Mouse (Mus musculus): ENCODE results near the gene Tril. TPM values are rescaled to one million over a fixed set of nuclear protein-coding genes. Genes with fewer than 3 reads are reported as not detected.

The Tril gene
- polyA plus RNA-seq, 1 experiment from 2014 or later = 94.9 TPM

- no peak overlapping the region for H3K27ac ChIP-seq (ENCODE audit: low read depth, low read length)
- ATAC-seq (ENCODE audit: low FRiP score, low TSS enrichment) = no peak
- H3K4me2 ChIP-seq (replicated peaks; ENCODE audit: low read depth, low read length) = no peak overlapping the region
- H3K4me1 ChIP-seq (ENCODE audit: control insufficient read depth, insufficient read depth, low read length) = peaks cover 10% of the 10 kb centered on the region
- no peak overlapping the region for H3K9ac ChIP-seq (ENCODE audit: low read depth, low read length)
- 53% methylated on average over 4 of the region's 4 CpGs for WGBS
- H3K27me3 ChIP-seq (ENCODE audit: control insufficient read depth, insufficient read depth, low read length) = no peaks in the 10 kb centered on the region
- H3K4me3 ChIP-seq (ENCODE audit: low read length) = no peak overlapping the region
- no peaks in the 10 kb centered on the region for H3K9me3 ChIP-seq (ENCODE audit: control insufficient read depth, low read length)
- H3K36me3 ChIP-seq (ENCODE audit: control insufficient read depth, insufficient read depth, low read length) = no peaks in the 10 kb centered on the region; the same call in 1 of the 2 replicates
Measured at GRCm38 (mm10) chr6:53825213-53825612, 4.6 kb upstream of the Tril start.

GRCm38 (mm10) chr6:53821041-53821501 lies 441 bp upstream of the Tril start:
- peak overlapping the region; percentile 85 for H3K4me2 ChIP-seq (replicated peaks; ENCODE audit: low read depth, low read length)
- peak overlapping the region; percentile 98 for H3K27ac ChIP-seq (ENCODE audit: low read depth, low read length)
- peaks cover 2% of the 10 kb centered on the region; the same call in 1 of the 2 replicates for H3K27me3 ChIP-seq (ENCODE audit: control insufficient read depth, insufficient read depth, low read length)
- WGBS = 1% methylated on average over 18 of the region's 18 CpGs
- peaks cover 6% of the 10 kb centered on the region; the same call in 1 of the 2 replicates for H3K36me3 ChIP-seq (ENCODE audit: control insufficient read depth, insufficient read depth, low read length)
- H3K4me3 ChIP-seq (ENCODE audit: low read length) = peak overlapping the region; percentile 72
- H3K9me3 ChIP-seq (ENCODE audit: control insufficient read depth, low read length) = no peaks in the 10 kb centered on the region
- peaks cover 18% of the 10 kb centered on the region for H3K4me1 ChIP-seq (ENCODE audit: control insufficient read depth, insufficient read depth, low read length)
- ATAC-seq (ENCODE audit: low FRiP score, low TSS enrichment) = no peak
- peak overlapping the region; percentile 95 for H3K9ac ChIP-seq (ENCODE audit: low read depth, low read length)

- WGBS = under 1% methylated on average over 54 of the region's 64 CpGs
- Histone ChIP-seq H3K9ac (ENCODE audit: low read depth, low read length) (peak overlapping the region; percentile 95), H3K36me3 (ENCODE audit: control insufficient read depth, insufficient read depth, low read length) (peaks cover 12% of the 10 kb centered on the region; the same call in 1 of the 2 replicates), H3K27me3 (ENCODE audit: control insufficient read depth, insufficient read depth, low read length) (peaks cover 2% of the 10 kb centered on the region; the same call in 1 of the 2 replicates), H3K4me2 (replicated peaks; ENCODE audit: low read depth, low read length) (peak overlapping the region; percentile 85), H3K4me3 (ENCODE audit: low read length) (peak overlapping the region; percentile 72), H3K4me1 (ENCODE audit: control insufficient read depth, insufficient read depth, low read length) (peaks cover 18% of the 10 kb centered on the region), H3K9me3 (ENCODE audit: control insufficient read depth, low read length) (no peaks in the 10 kb centered on the region), H3K27ac (ENCODE audit: low read depth, low read length) (peak overlapping the region; percentile 98)
- ATAC-seq (ENCODE audit: low FRiP score, low TSS enrichment) = no peak
Measured at GRCm38 (mm10) chr6:53819761-53820485, 707 bp downstream of the Tril start.

DNA sequence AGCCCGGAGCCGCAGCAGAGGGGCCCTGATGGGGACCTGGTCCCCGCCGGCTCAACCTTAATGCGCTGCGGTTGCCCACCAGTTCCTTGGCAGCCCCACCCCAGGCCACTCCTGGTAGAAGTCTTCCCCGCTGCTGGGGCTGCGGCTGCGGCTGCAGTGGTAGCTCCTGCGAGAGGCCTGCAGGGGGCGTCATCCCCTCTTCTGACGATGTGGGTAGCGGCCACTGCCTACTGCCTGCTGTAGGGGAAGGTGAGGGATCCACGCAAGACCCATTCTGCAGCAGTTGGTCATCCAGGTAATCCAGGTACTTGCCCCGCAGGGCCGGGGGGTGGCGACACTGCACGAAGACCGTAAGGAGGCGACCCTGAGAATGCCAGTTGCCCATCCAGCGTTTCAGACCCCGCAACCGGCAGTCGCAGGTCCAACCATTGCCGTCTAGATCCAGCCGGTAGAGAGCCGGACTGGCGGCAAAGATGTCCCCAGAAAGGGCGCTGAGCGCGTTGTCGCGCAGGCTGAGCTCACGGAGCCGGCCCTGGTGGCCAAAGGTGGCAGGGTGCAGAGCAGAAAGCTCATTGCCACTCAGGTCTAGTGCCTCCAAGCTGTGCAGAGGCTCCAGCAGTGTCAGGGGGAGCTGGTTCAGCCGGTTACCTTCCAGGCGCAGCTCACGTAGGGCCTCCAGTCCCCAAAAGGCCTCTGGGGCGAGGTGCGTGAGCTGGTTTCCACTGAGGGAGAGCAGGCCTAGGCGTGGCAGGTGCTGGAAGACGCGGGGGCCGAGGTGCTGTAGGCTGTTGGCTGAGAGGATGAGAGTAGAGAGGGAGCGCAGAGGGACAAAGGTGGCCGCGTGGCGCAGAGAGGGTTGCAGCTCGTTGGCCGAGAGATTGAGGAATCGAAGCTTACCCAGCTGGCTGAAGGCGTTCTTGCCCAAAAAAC lies 1.6 kb downstream of the Tril start:
- H3K4me2 ChIP-seq (replicated peaks; ENCODE audit: low read depth, low read length) = peak overlapping the region; percentile 85
- H3K36me3 ChIP-seq (ENCODE audit: control insufficient read depth, insufficient read depth, low read length) = peaks cover 12% of the 10 kb centered on the region; the same call in 1 of the 2 replicates
- peak overlapping the region; percentile 95 for H3K9ac ChIP-seq (ENCODE audit: low read depth, low read length)
- H3K27me3 ChIP-seq (ENCODE audit: control insufficient read depth, insufficient read depth, low read length) = peaks cover 2% of the 10 kb centered on the region; the same call in 1 of the 2 replicates
- WGBS = 1% methylated on average over 52 of the region's 52 CpGs
- no peaks in the 10 kb centered on the region for H3K9me3 ChIP-seq (ENCODE audit: control insufficient read depth, low read length)
- peaks cover 18% of the 10 kb centered on the region for H3K4me1 ChIP-seq (ENCODE audit: control insufficient read depth, insufficient read depth, low read length)
- peak overlapping the region; percentile 98 for H3K27ac ChIP-seq (ENCODE audit: low read depth, low read length)
- peak overlapping the region; percentile 72 for H3K4me3 ChIP-seq (ENCODE audit: low read length)
- peak; percentile 59 for ATAC-seq (ENCODE audit: low FRiP score, low TSS enrichment)

DNA sequence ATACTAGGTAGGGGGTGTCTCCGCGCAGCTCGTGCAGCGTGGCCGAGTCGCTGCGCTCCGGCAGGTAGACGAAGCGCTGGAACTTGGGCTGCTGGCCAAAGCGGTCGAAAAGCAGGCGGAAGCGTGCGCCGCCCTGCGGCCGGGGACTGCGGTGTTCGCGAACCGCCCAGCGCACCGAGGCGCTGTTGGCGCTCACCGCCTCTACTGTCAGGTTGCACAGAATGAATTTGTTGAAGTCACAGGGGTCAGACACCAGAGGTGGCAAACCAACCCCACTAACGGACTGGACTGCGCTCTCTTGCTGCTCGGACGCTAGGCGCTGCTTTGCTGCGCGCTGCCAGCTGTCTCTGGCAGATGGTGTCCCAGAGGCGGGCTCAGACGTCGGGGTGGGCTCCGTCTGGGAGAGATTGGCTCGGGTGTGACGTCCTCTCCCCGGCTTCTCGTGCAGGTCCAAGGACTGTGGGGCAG lies 2.3 kb downstream of the Tril start:
- H3K9me3 ChIP-seq (ENCODE audit: control insufficient read depth, low read length) = no peaks in the 10 kb centered on the region
- WGBS = under 1% methylated on average over 42 of the region's 42 CpGs

GRCm38 (mm10) chr6:53817763-53818174 lies 2.9 kb downstream of the Tril start:
- peaks cover 12% of the 10 kb centered on the region; the same call in 1 of the 2 replicates for H3K36me3 ChIP-seq (ENCODE audit: control insufficient read depth, insufficient read depth, low read length)
- WGBS = 9% methylated on average over 33 of the region's 33 CpGs
- no peak for ATAC-seq (ENCODE audit: low FRiP score, low TSS enrichment)
- peaks cover 18% of the 10 kb centered on the region for H3K4me1 ChIP-seq (ENCODE audit: control insufficient read depth, insufficient read depth, low read length)
- H3K4me2 ChIP-seq (replicated peaks; ENCODE audit: low read depth, low read length) = peak overlapping the region; percentile 85
- H3K27me3 ChIP-seq (ENCODE audit: control insufficient read depth, insufficient read depth, low read length) = peaks cover 2% of the 10 kb centered on the region; the same call in 1 of the 2 replicates
- peak overlapping the region; percentile 14; the same call in 1 of the 2 replicates for H3K27ac ChIP-seq (ENCODE audit: low read depth, low read length)
- peak overlapping the region; percentile 72 for H3K4me3 ChIP-seq (ENCODE audit: low read length)
- peak overlapping the region; percentile 95 for H3K9ac ChIP-seq (ENCODE audit: low read depth, low read length)
- no peaks in the 10 kb centered on the region for H3K9me3 ChIP-seq (ENCODE audit: control insufficient read depth, low read length)

More for the DNA sequence above, 2.3 kb downstream of the Tril start:
- ATAC-seq (ENCODE audit: low FRiP score, low TSS enrichment) = peak; percentile 14
- H3K9ac ChIP-seq (ENCODE audit: low read depth, low read length) = peak overlapping the region; percentile 95
- peak overlapping the region; percentile 98; the same call in 1 of the 2 replicates for H3K27ac ChIP-seq (ENCODE audit: low read depth, low read length)
- H3K27me3 ChIP-seq (ENCODE audit: control insufficient read depth, insufficient read depth, low read length) = peaks cover 2% of the 10 kb centered on the region; the same call in 1 of the 2 replicates
- H3K4me3 ChIP-seq (ENCODE audit: low read length) = peak overlapping the region; percentile 72
- H3K4me2 ChIP-seq (replicated peaks; ENCODE audit: low read depth, low read length) = peak overlapping the region; percentile 85
- H3K4me1 ChIP-seq (ENCODE audit: control insufficient read depth, insufficient read depth, low read length) = peaks cover 18% of the 10 kb centered on the region
- H3K36me3 ChIP-seq (ENCODE audit: control insufficient read depth, insufficient read depth, low read length) = peaks cover 12% of the 10 kb centered on the region; the same call in 1 of the 2 replicates

DNA sequence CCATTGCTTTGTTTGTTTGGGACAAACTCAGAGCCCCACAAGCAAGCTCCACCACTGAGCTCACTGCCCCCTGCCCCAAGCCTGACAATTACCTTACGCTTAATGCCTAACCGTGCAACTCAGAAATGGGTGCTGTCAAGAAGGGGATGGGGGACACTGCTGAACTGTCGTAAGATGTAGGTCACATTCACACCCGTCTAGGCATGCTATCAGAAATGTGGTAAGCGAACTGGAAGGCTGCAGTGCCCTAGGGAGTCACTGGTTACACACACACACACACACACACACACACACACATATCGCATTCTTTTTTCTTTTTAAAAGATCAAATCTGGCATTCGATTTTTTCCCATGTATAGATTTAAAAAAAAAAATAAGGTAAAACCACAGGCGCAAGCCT lies 4.0 kb downstream of the Tril start:
- 50% methylated on average over 8 of the region's 8 CpGs for WGBS
- H3K4me1 ChIP-seq (ENCODE audit: control insufficient read depth, insufficient read depth, low read length) = peaks cover 15% of the 10 kb centered on the region

DNA sequence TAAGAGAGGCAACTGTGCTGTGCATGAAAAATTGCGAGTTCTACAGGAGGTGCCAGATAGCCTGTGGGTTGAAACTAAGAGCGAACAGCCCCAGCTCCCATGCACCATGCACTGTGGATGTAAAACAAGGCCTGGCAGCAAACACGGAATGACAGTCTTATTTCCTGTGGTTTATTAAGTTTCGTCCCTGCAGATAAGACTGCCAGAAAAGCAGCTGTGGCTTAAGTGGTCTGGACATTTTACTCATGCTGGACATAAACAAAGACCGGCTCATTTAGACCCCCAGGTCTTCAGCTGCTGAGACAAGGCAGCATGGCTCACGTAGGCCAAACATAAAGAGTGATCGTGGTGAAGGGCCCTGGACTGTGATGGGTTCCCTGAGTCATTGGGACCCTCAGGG lies 4.9 kb downstream of the Tril start:
- no peak overlapping the region for H3K27ac ChIP-seq (ENCODE audit: low read depth, low read length)
- peaks cover 2% of the 10 kb centered on the region; the same call in 1 of the 2 replicates for H3K27me3 ChIP-seq (ENCODE audit: control insufficient read depth, insufficient read depth, low read length)
- peak overlapping the region; percentile 32; the same call in 1 of the 2 replicates for H3K4me2 ChIP-seq (replicated peaks; ENCODE audit: low read depth, low read length)
- WGBS = 54% methylated on average over 7 of the region's 7 CpGs
- ATAC-seq (ENCODE audit: low FRiP score, low TSS enrichment) = no peak
- no peak overlapping the region for H3K9ac ChIP-seq (ENCODE audit: low read depth, low read length)
- H3K4me1 ChIP-seq (ENCODE audit: control insufficient read depth, insufficient read depth, low read length) = peaks cover 8% of the 10 kb centered on the region; the same call in 1 of the 2 replicates
- peak overlapping the region; percentile 23; the same call in 1 of the 2 replicates for H3K4me3 ChIP-seq (ENCODE audit: low read length)
- peaks cover 12% of the 10 kb centered on the region; the same call in 1 of the 2 replicates for H3K36me3 ChIP-seq (ENCODE audit: control insufficient read depth, insufficient read depth, low read length)
- no peaks in the 10 kb centered on the region for H3K9me3 ChIP-seq (ENCODE audit: control insufficient read depth, low read length)

More for the DNA sequence above, 4.0 kb downstream of the Tril start:
- no peak for ATAC-seq (ENCODE audit: low FRiP score, low TSS enrichment)
- no peak overlapping the region for H3K27ac ChIP-seq (ENCODE audit: low read depth, low read length)
- no peaks in the 10 kb centered on the region for H3K9me3 ChIP-seq (ENCODE audit: control insufficient read depth, low read length)
- H3K4me2 ChIP-seq (replicated peaks; ENCODE audit: low read depth, low read length) = peak overlapping the region; percentile 85
- H3K36me3 ChIP-seq (ENCODE audit: control insufficient read depth, insufficient read depth, low read length) = peaks cover 12% of the 10 kb centered on the region; the same call in 1 of the 2 replicates
- H3K9ac ChIP-seq (ENCODE audit: low read depth, low read length) = peak overlapping the region; percentile 95; the same call in 1 of the 2 replicates
- H3K4me3 ChIP-seq (ENCODE audit: low read length) = peak overlapping the region; percentile 72
- peaks cover 2% of the 10 kb centered on the region; the same call in 1 of the 2 replicates for H3K27me3 ChIP-seq (ENCODE audit: control insufficient read depth, insufficient read depth, low read length)

All from kidney, embryonic 14.5 days (tissue).